Mouse (Mus musculus) lung, adult 18-20 months (tissue): ENCODE data around the gene Card9.
"Not testable (repeated sequence)": the region's sequence is repeated elsewhere in the genome, so short reads cannot be mapped to it uniquely, and the experiment has no call there.

Source experiments
- DNase-seq, 2 experiments: peaks; one replicate each; pipeline ENCODE4 v3.0.0; 2022; ENCODE audit warnings: mixed read lengths in 2 of 2

The Card9 gene

GRCm38 (mm10) chr2:26360772-26361171 is at the start of gene Card9:
Gene Card9, minus strand, starts transcription at chr2:26360918.
- DNase-seq = peak; percentile 49 to 56

GRCm38 (mm10) chr2:26410091-26410490 is 49.4 kb upstream of the Card9 start:
- no peak for DNase-seq

GRCm38 (mm10) chr2:26409362-26409761 is 48.6 kb upstream of the Card9 start:
- DNase-seq = no peak

GRCm38 (mm10) chr2:26408515-26409356 is 48.0 kb upstream of the Card9 start, which contains the start of gene Inpp5e:
Gene Inpp5e, minus strand, starts transcription at chr2:26409203.
- peak; percentile 96 to 97 for DNase-seq

GRCm38 (mm10) chr2:26403306-26403705 is 42.6 kb upstream of the Card9 start:
- no peak for DNase-seq

GRCm38 (mm10) chr2:26402265-26402664 is 41.5 kb upstream of the Card9 start:
- no peak for DNase-seq

GRCm38 (mm10) chr2:26401023-26401422 is 40.3 kb upstream of the Card9 start:
- DNase-seq = no peak

GRCm38 (mm10) chr2:26400296-26400695 is 39.6 kb upstream of the Card9 start:
- no peak for DNase-seq

- no peak for DNase-seq
Observed at GRCm38 (mm10) chr2:26399647-26400046, 38.9 kb upstream of the Card9 start.

- DNase-seq = no peak
Observed at GRCm38 (mm10) chr2:26398978-26399377, 38.3 kb upstream of the Card9 start.

- DNase-seq = no peak
Observed at GRCm38 (mm10) chr2:26391617-26392016, 30.9 kb upstream of the Card9 start.

GRCm38 (mm10) chr2:26390954-26391353 is 30.2 kb upstream of the Card9 start:
- no peak for DNase-seq

GRCm38 (mm10) chr2:26389154-26389690 is 28.5 kb upstream of the Card9 start, which contains the start of the genes Entr1 and Pmpca:
Gene Entr1, minus strand, starts transcription at chr2:26389316.
Gene Pmpca, plus strand, starts transcription at chr2:26389339.
- DNase-seq = peak; percentile 77 to 83

GRCm38 (mm10) chr2:26388682-26389153 is 28.0 kb upstream of the Card9 start:
- DNase-seq = peak; percentile 12 to 22

GRCm38 (mm10) chr2:26387713-26388112 is 27.0 kb upstream of the Card9 start:
- DNase-seq = no peak

- DNase-seq = not testable (repeated sequence)
Observed at GRCm38 (mm10) chr2:26380871-26381270, 20.2 kb upstream of the Card9 start.

GRCm38 (mm10) chr2:26380131-26380771 is 19.5 kb upstream of the Card9 start, which contains the start of gene Snapc4:
Gene Snapc4, minus strand, starts transcription at chr2:26380653.
- DNase-seq = peak; percentile 83 to 89

GRCm38 (mm10) chr2:26372396-26372795 is 11.7 kb upstream of the Card9 start:
- DNase-seq = no peak

- no peak for DNase-seq
Observed at GRCm38 (mm10) chr2:26368572-26368971, 7.9 kb upstream of the Card9 start.

GRCm38 (mm10) chr2:26367911-26368310 is 7.2 kb upstream of the Card9 start:
- DNase-seq = no peak

- peak; percentile 42 to 48 for DNase-seq
Observed at GRCm38 (mm10) chr2:26364738-26365465, 4.2 kb upstream of the Card9 start.

- DNase-seq = no peak
Observed at GRCm38 (mm10) chr2:26363481-26363880, 2.8 kb upstream of the Card9 start.

- DNase-seq = no peak
Observed at GRCm38 (mm10) chr2:26362991-26363390, 2.3 kb upstream of the Card9 start.
